Mouse (Mus musculus) kidney, adult 18-20 months (tissue): ENCODE results near the gene Ttc39b.

Experiments
- DNase-seq: peaks from one replicate; pipeline ENCODE4 v3.0.0; 2021

Ttc39b gene

DNA sequence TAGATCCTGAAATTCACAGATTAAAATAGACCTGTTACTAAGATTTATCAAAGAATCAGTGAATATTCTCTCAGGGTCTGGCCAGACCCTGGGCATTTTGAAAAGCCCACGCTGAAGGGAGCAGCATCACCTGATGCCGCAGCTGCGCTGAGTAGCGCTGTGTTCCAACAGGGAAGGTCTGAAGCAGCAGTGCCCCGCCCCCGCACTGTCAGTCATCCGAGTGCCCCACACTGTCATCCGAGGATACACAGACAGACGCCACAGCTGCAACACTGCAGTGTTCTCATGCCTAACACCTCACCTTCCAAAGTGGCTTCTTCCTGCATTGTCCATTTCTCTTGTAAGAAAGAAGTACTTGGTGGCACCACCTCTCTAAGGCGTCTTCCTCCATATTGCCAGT is 96.0 kb downstream of the Ttc39b start:
- DNase-seq, result no peak

GRCm38 (mm10) chr4:83225633-83226360 is 98.3 kb downstream of the Ttc39b start:
- DNase-seq, result no peak

DNA sequence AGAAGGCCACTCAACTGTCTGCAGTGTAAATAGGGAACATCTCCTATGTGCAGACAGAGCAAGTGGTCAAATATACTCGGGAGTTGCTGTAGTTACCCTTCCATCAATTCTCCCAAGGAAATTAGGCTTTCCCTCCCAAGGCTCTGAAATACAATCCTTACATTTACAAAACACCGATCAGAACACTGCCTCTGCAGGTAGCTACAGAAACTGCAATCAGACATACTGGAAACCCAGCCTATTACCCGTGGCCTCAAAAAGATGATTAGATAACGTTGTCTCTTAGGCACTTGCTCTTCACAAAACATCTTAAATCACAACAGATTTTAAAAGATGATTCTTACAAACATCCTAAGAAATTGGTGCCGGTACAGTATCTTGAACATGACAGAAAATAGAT is 99.8 kb downstream of the Ttc39b start:
- no peak for DNase-seq

- no peak for DNase-seq
Observed at GRCm38 (mm10) chr4:83223197-83223596, 100.9 kb downstream of the Ttc39b start.

- no peak for DNase-seq
Observed at GRCm38 (mm10) chr4:83220761-83221557, 103.1 kb downstream of the Ttc39b start.

- DNase-seq, result no peak
Observed at GRCm38 (mm10) chr4:83219253-83219652, 104.8 kb downstream of the Ttc39b start.

GRCm38 (mm10) chr4:83217128-83217527 is 106.9 kb downstream of the Ttc39b start:
- DNase-seq, result no peak

- no peak for DNase-seq
Observed at GRCm38 (mm10) chr4:83216381-83216780, 107.7 kb downstream of the Ttc39b start.

DNA sequence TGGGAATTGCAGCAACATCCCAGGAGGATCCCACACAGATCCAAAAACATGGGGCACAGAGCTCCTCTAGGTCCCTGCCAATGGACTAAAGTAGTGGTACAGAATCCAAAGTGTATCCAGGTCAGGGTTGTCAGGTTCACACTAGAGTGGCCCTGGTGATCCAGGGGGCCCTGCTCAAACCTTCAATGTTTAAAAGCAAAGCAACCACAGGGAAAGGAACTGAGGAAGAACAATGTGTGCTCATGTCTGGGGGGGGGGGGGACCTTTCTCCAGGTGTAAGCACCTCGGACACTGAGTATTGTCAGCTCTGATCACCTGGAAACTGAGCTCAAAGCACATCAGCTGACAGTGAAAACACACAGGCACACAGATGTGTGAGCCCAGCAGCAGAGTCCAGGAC is 108.3 kb downstream of the Ttc39b start:
- DNase-seq, result no peak

GRCm38 (mm10) chr4:83214822-83215558 is 109.1 kb downstream of the Ttc39b start:
- DNase-seq, result no peak

- no peak for DNase-seq
Observed at GRCm38 (mm10) chr4:83213752-83214151, 110.3 kb downstream of the Ttc39b start.

GRCm38 (mm10) chr4:83211709-83212108 is 112.3 kb downstream of the Ttc39b start:
- DNase-seq, result no peak

- no peak for DNase-seq
Observed at GRCm38 (mm10) chr4:83210437-83210836, 113.6 kb downstream of the Ttc39b start.

DNA sequence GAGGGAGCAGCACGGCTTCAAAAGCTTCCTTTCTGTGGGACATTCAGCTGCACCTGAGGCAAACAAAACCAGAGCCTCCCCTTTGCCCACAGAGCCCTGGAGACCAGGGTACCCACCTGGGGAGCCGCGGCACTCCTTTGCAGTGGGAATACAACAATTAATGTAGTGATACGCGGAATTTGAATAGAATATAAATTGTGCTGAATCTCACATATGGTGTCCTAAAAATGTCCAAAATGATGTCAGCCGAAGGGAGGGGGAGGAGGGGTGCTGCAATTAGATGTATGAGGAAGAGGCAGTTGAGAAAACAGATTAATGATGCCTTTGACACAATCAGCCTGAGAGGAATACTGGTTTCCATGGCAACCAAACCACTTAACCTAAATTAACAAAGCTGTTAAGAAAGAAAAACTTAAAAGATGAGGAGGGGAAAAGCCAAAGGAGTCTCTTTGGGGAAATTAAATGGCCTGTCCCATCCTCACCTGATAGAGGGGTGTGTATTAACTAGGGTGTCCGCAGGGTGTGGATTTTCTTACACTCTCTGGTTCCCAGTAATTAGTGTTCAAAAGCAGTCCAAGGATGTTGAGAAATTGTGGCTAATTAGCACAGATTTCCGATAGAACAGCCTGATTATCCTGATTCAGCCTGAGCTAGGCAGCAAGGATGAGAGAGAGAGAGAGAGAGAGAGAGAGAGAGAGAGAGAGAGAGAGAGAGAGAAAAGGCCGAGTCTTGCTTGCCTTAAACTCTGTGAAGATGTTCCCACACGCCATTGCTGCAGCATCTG is 117.1 kb downstream of the Ttc39b start:
- DNase-seq, result no peak

DNA sequence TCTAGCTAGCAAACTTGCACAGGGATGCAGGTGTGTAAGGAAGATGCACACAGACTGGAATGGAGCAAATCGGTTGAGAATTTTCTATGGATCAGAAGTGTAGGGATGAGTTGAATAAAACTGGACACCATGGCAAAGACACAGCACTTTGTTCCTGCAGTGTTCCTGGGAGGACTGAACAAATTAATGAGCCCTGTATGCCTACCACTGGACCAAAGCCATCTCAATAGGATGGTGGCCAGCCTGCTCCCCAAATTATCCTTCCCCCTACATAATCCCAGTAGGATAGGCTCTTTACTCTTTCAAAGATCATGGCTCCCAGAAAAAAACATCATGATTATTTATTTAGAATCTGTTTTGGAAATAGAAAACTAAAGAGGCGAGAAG is 117.6 kb downstream of the Ttc39b start:
- DNase-seq, result no peak

DNA sequence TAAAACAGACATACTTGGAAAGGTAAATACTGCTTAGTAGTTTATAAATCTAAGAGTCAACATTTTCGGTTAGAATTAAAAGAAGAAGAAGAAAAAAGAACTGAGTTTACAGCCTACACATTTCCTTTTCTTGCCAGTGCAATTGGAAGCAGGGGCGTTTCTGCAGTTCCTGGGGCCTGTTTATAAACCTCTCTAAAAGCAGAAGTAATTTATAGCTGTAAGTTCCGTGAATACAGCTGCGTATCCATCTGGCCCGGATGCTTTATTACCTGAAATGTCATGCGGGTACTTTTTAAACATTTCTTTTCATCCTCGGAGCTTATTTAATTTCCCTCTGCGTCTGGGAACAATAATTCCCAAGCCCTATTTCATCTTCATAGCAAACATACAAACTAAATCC is 124.7 kb downstream of the Ttc39b start:
- no peak for DNase-seq

GRCm38 (mm10) chr4:83198123-83198522 is 125.9 kb downstream of the Ttc39b start:
- DNase-seq, result no peak

- no peak for DNase-seq
Observed at GRCm38 (mm10) chr4:83189736-83190135, 134.3 kb downstream of the Ttc39b start.

DNA sequence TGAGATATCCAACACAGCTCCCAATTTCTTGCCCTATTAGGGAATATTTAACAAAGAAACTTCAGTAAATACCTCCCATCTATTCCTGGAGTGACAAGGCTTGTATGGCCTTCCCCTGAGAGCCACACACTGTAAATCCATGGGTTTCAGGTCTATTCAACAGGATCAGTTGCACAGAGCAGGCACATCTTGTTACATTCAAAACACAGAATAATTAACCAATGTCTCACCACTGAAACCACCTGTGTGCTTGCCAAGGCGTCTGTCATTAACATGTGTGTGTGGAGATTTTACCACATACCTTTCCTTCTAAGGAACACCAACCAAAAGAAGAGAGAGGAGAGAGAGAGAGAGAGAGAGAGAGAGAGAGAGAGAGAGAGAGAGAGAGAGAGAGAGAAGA is 136.7 kb downstream of the Ttc39b start:
- no peak for DNase-seq

- no peak for DNase-seq
Observed at GRCm38 (mm10) chr4:83186448-83186847, 137.6 kb downstream of the Ttc39b start.

GRCm38 (mm10) chr4:83183288-83183930 is 140.6 kb downstream of the Ttc39b start:
- DNase-seq, result peak; percentile 44
